Mouse (Mus musculus): ENCODE measurements at regions not wholly inside any gene's neighbourhood (a gene's known extent, or its start where the extent isn't known, plus 50 kb on each side); places are given as distances from the start of the nearest gene placed in this dataset.

- H3K4me2 ChIP-seq (ENCODE audit: low read length): no peak overlapping the region
- WGBS: 34% methylated on average over 8 of the region's 8 CpGs
- ATAC-seq (ENCODE audit: insufficient number of reproducible peaks, insufficient read depth, low FRiP score, low read depth): no peak
- H3K27ac ChIP-seq (replicated peaks in 1 of 2; ENCODE audit: control insufficient read depth in 1 of 2, insufficient read depth in 1 of 2, low read depth in 2 of 2, low read length in 2 of 2): peak overlapping the region in 1 of 2 experiments; percentile 19; a peak in 2 of 4 replicates
- H3K4me3 ChIP-seq (ENCODE audit: control insufficient read depth in 1 of 2, insufficient read depth in 1 of 2, low read depth in 1 of 2, low read length in 2 of 2): no peak overlapping the region
- no peaks in the 10 kb centered on the region for H3K9me3 ChIP-seq (ENCODE audit: control insufficient read depth, low read length)
- no peaks in the 10 kb centered on the region for H3K27me3 ChIP-seq (ENCODE audit: control insufficient read depth, insufficient read depth, low read length)
- no peak overlapping the region for H3K9ac ChIP-seq (ENCODE audit: low read length)
- H3K4me1 ChIP-seq (ENCODE audit: control insufficient read depth in 2 of 2, insufficient read depth in 2 of 2, low read length in 2 of 2): peaks cover 9 to 18% of the 10 kb centered on the region in 2 experiments
- H3K36me3 ChIP-seq (ENCODE audit: control insufficient read depth, insufficient read depth, low read length): no peaks in the 10 kb centered on the region
Observed at GRCm38 (mm10) chr13:44018489-44019303, 234.1 kb downstream of the Cd83 start.

- Histone ChIP-seq H3K36me3 (ENCODE audit: control insufficient read depth, insufficient read depth, low read length) (no peaks in the 10 kb centered on the region), H3K9ac (ENCODE audit: low read length) (no peak overlapping the region), H3K27me3 (ENCODE audit: control insufficient read depth, insufficient read depth, low read length) (no peaks in the 10 kb centered on the region), H3K9me3 (ENCODE audit: control insufficient read depth, low read length) (no peaks in the 10 kb centered on the region), H3K4me2 (ENCODE audit: low read length) (no peak overlapping the region), H3K4me1 (ENCODE audit: control insufficient read depth in 2 of 2, insufficient read depth in 2 of 2, low read length in 2 of 2) (peaks cover 9 to 21% of the 10 kb centered on the region in 2 experiments), H3K4me3 (ENCODE audit: control insufficient read depth in 1 of 2, insufficient read depth in 1 of 2, low read depth in 1 of 2, low read length in 2 of 2) (no peak overlapping the region), H3K27ac (replicated peaks in 1 of 2; ENCODE audit: control insufficient read depth in 1 of 2, insufficient read depth in 1 of 2, low read depth in 2 of 2, low read length in 2 of 2) (0 out of 4 replicates have a peak overlapping the region, but pooled peaks of 1 of the 2 experiments have one; percentile 19)
- ATAC-seq (ENCODE audit: insufficient number of reproducible peaks, insufficient read depth, low FRiP score, low read depth): no peak
Observed at GRCm38 (mm10) chr13:44019304-44019583, 234.7 kb downstream of the Cd83 start.

- Histone ChIP-seq H3K9me3 (ENCODE audit: control insufficient read depth, low read length) (no peaks in the 10 kb centered on the region), H3K9ac (ENCODE audit: low read length) (no peak overlapping the region), H3K4me3 (ENCODE audit: control insufficient read depth in 1 of 2, insufficient read depth in 1 of 2, low read depth in 1 of 2, low read length in 2 of 2) (no peak overlapping the region), H3K4me1 (ENCODE audit: control insufficient read depth in 2 of 2, insufficient read depth in 2 of 2, low read length in 2 of 2) (peaks cover 15 to 31% of the 10 kb centered on the region in 2 experiments), H3K4me2 (ENCODE audit: low read length) (no peak overlapping the region), H3K27ac (replicated peaks in 1 of 2; ENCODE audit: control insufficient read depth in 1 of 2, insufficient read depth in 1 of 2, low read depth in 2 of 2, low read length in 2 of 2) (no peak overlapping the region), H3K27me3 (ENCODE audit: control insufficient read depth, insufficient read depth, low read length) (no peaks in the 10 kb centered on the region), H3K36me3 (ENCODE audit: control insufficient read depth, insufficient read depth, low read length) (no peaks in the 10 kb centered on the region)
- ATAC-seq (ENCODE audit: insufficient number of reproducible peaks, insufficient read depth, low FRiP score, low read depth): no peak
- 56% methylated on average over 7 of the region's 7 CpGs for WGBS
Observed at GRCm38 (mm10) chr13:44020851-44021250, 236.3 kb downstream of the Cd83 start.

- Histone ChIP-seq H3K27me3 (ENCODE audit: control insufficient read depth, insufficient read depth, low read length) (no peaks in the 10 kb centered on the region), H3K4me3 (ENCODE audit: control insufficient read depth in 1 of 2, insufficient read depth in 1 of 2, low read depth in 1 of 2, low read length in 2 of 2) (no peak overlapping the region), H3K36me3 (ENCODE audit: control insufficient read depth, insufficient read depth, low read length) (no peaks in the 10 kb centered on the region), H3K9ac (ENCODE audit: low read length) (no peak overlapping the region), H3K9me3 (ENCODE audit: control insufficient read depth, low read length) (no peaks in the 10 kb centered on the region), H3K4me2 (ENCODE audit: low read length) (no peak overlapping the region), H3K4me1 (ENCODE audit: control insufficient read depth in 2 of 2, insufficient read depth in 2 of 2, low read length in 2 of 2) (peaks cover 23 to 40% of the 10 kb centered on the region in 2 experiments), H3K27ac (replicated peaks in 1 of 2; ENCODE audit: control insufficient read depth in 1 of 2, insufficient read depth in 1 of 2, low read depth in 2 of 2, low read length in 2 of 2) (no peak overlapping the region)
- WGBS: 70% methylated on average over 10 of the region's 10 CpGs
- no peak for ATAC-seq (ENCODE audit: insufficient number of reproducible peaks, insufficient read depth, low FRiP score, low read depth)
Observed at GRCm38 (mm10) chr13:44022106-44022505, 237.5 kb downstream of the Cd83 start.

GRCm38 (mm10) chr13:44024612-44025011, 240.0 kb downstream of the Cd83 start:
- ATAC-seq (ENCODE audit: insufficient number of reproducible peaks, insufficient read depth, low FRiP score, low read depth): no peak
- no peaks in the 10 kb centered on the region for H3K27me3 ChIP-seq (ENCODE audit: control insufficient read depth, insufficient read depth, low read length)
- peaks cover 19 to 30% of the 10 kb centered on the region in 2 experiments for H3K4me1 ChIP-seq (ENCODE audit: control insufficient read depth in 2 of 2, insufficient read depth in 2 of 2, low read length in 2 of 2)
- no peak overlapping the region for H3K9ac ChIP-seq (ENCODE audit: low read length)
- H3K4me3 ChIP-seq (ENCODE audit: control insufficient read depth in 1 of 2, insufficient read depth in 1 of 2, low read depth in 1 of 2, low read length in 2 of 2): no peak overlapping the region
- H3K27ac ChIP-seq (replicated peaks in 1 of 2; ENCODE audit: control insufficient read depth in 1 of 2, insufficient read depth in 1 of 2, low read depth in 2 of 2, low read length in 2 of 2): peak overlapping the region; percentile 36 to 58
- no peak overlapping the region for H3K4me2 ChIP-seq (ENCODE audit: low read length)
- no peaks in the 10 kb centered on the region for H3K36me3 ChIP-seq (ENCODE audit: control insufficient read depth, insufficient read depth, low read length)
- WGBS: 27% methylated on average over 3 of the region's 3 CpGs
- H3K9me3 ChIP-seq (ENCODE audit: control insufficient read depth, low read length): no peaks in the 10 kb centered on the region

- no peaks in the 10 kb centered on the region for H3K27me3 ChIP-seq (ENCODE audit: control insufficient read depth, insufficient read depth, low read length)
- no peaks in the 10 kb centered on the region for H3K9me3 ChIP-seq (ENCODE audit: control insufficient read depth, low read length)
- 64% methylated on average over 26 of the region's 26 CpGs for WGBS
- no peak overlapping the region for H3K9ac ChIP-seq (ENCODE audit: low read length)
- H3K4me2 ChIP-seq (ENCODE audit: low read length): 0 out of 2 replicates have a peak overlapping the region, but pooled peaks have one; percentile 5
- H3K36me3 ChIP-seq (ENCODE audit: control insufficient read depth, insufficient read depth, low read length): no peaks in the 10 kb centered on the region
- H3K27ac ChIP-seq (replicated peaks in 1 of 2; ENCODE audit: control insufficient read depth in 1 of 2, insufficient read depth in 1 of 2, low read depth in 2 of 2, low read length in 2 of 2): peak overlapping the region in 1 of 2 experiments; percentile 12; a peak in 1 of 4 replicates
- ATAC-seq (ENCODE audit: insufficient number of reproducible peaks, insufficient read depth, low FRiP score, low read depth): no peak
- no peak overlapping the region for H3K4me3 ChIP-seq (ENCODE audit: control insufficient read depth in 1 of 2, insufficient read depth in 1 of 2, low read depth in 1 of 2, low read length in 2 of 2)
- peaks cover 25 to 43% of the 10 kb centered on the region in 2 experiments for H3K4me1 ChIP-seq (ENCODE audit: control insufficient read depth in 2 of 2, insufficient read depth in 2 of 2, low read length in 2 of 2)
Observed at GRCm38 (mm10) chr13:44026321-44027255, 242.0 kb downstream of the Cd83 start.

- no peak overlapping the region for H3K4me2 ChIP-seq (ENCODE audit: low read length)
- H3K27ac ChIP-seq (replicated peaks in 1 of 2; ENCODE audit: control insufficient read depth in 1 of 2, insufficient read depth in 1 of 2, low read depth in 2 of 2, low read length in 2 of 2): no peak overlapping the region
- 90% methylated on average over 6 of the region's 6 CpGs for WGBS
- H3K9ac ChIP-seq (ENCODE audit: low read length): no peak overlapping the region
- no peaks in the 10 kb centered on the region for H3K27me3 ChIP-seq (ENCODE audit: control insufficient read depth, insufficient read depth, low read length)
- peaks cover 24 to 41% of the 10 kb centered on the region in 2 experiments for H3K4me1 ChIP-seq (ENCODE audit: control insufficient read depth in 2 of 2, insufficient read depth in 2 of 2, low read length in 2 of 2)
- no peaks in the 10 kb centered on the region for H3K9me3 ChIP-seq (ENCODE audit: control insufficient read depth, low read length)
- no peaks in the 10 kb centered on the region for H3K36me3 ChIP-seq (ENCODE audit: control insufficient read depth, insufficient read depth, low read length)
- no peak overlapping the region for H3K4me3 ChIP-seq (ENCODE audit: control insufficient read depth in 1 of 2, insufficient read depth in 1 of 2, low read depth in 1 of 2, low read length in 2 of 2)
- no peak for ATAC-seq (ENCODE audit: insufficient number of reproducible peaks, insufficient read depth, low FRiP score, low read depth)
Observed at GRCm38 (mm10) chr13:44028081-44028480, 243.5 kb downstream of the Cd83 start.
